Mouse (Mus musculus) embryonic facial prominence, embryonic 15.5 days (tissue): Measurements from ENCODE around the gene BC030499. TPM values are rescaled to one million over a fixed set of nuclear protein-coding genes. Genes with fewer than 3 reads are reported as not detected.

ENCODE experiments used
- ATAC-seq: fragments of 200-750 bp; cut with Nextera tagmentation; 2 replicates; pipeline ENCODE4 v1.8.0; 2017; ENCODE audit warnings: low read depth, moderate TSS enrichment; ENCODE audit not compliant: insufficient number of reproducible peaks, low FRiP score, low TSS enrichment
- H3K27ac ChIP-seq: fragments of 300-500 bp; sonication (generic); replicated peaks from 2 replicates; pipeline ENCODE4 v1.5.1; 2015; ENCODE audit warnings: mild to moderate bottlenecking, inconsistent platforms
- H3K27me3 ChIP-seq: fragments of 300-500 bp; sonication (generic); 2 replicates; pipeline ENCODE4 v1.6.1; 2015; ENCODE audit warnings: inconsistent platforms
- H3K36me3 ChIP-seq: fragments of 300-500 bp; sonication (generic); 2 replicates; pipeline ENCODE4 v1.6.1; 2015; ENCODE audit warnings: mild to moderate bottlenecking, inconsistent platforms
- H3K4me1 ChIP-seq: fragments of 300-500 bp; sonication (generic); 2 replicates; pipeline ENCODE4 v1.6.1; 2015; ENCODE audit warnings: inconsistent platforms
- H3K4me2 ChIP-seq: fragments of 300-500 bp; sonication (generic); replicated peaks from 2 replicates; pipeline ENCODE4 v1.6.1; 2015; ENCODE audit warnings: mild to moderate bottlenecking, inconsistent platforms
- H3K4me3 ChIP-seq: fragments of 300-500 bp; sonication (generic); replicated peaks from 2 replicates; pipeline ENCODE4 v1.5.1; 2015; ENCODE audit warnings: mild to moderate bottlenecking, inconsistent platforms
- H3K9ac ChIP-seq: fragments of 300-500 bp; sonication (generic); 2 replicates; pipeline ENCODE4 v1.6.1; 2015; ENCODE audit warnings: inconsistent platforms
- H3K9me3 ChIP-seq: fragments of 300-500 bp; sonication (generic); replicated peaks from 2 replicates; pipeline ENCODE4 v1.6.1; 2016; ENCODE audit warnings: inconsistent platforms
- WGBS: fragments of 180-500 bp; shearing (Covaris S2); methylation state at CpG from one replicate; pipeline ENCODE4 v1.1.7; 2015; 5-methylcytosine and 5-hydroxymethylcytosine counted together
- polyA plus RNA-seq: library from polyadenylated mRNA; unstranded; fragments of >200 nt; fragmentation: Nextera tagmentation; extraction: Ambion mirVana; gene quantifications from 2 replicates; pipeline ENCODE4 v1.2.1, GENCODE M21; 2015

The BC030499 gene
- polyA plus RNA-seq = 0.29 TPM in 2 replicates

DNA sequence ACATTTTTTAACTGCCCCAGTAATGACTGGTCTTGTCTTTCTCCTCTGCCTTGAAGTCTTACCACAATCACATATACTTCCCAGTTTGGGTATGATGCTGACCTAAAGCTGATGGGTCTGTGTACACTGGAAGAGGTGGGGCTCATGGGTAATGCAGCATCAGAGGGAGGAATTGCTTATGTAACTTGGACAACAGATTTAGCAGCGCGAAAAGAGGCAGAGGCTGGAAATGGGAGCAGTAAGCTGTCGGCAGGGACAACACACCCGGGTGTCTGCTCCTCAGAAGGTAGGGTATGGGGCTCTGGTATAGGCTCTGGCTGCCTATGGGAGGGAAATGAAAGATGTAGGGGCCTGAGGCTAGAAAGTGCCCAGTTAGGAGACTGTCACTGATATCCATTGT, at the start of gene BC030499:
Gene BC030499, plus strand, starts transcription at position 188 of the 400 bp plus-strand sequence.
- Histone ChIP-seq H3K27me3 (no peaks in the 10 kb centered on the region), H3K4me2 (no peak within 1 kb of the TSS), H3K4me3 (no peak within 1 kb of the TSS), H3K4me1 (no peaks in the 10 kb centered on the region), H3K9me3 (no peaks in the 10 kb centered on the region), H3K36me3 (peaks cover 69% of the 10 kb centered on the region), H3K27ac (no peak within 1 kb of the TSS), H3K9ac (no peak within 1 kb of the TSS)
- ATAC-seq = no peak
- 96% methylated on average over 4 of the region's 4 CpGs for WGBS

DNA sequence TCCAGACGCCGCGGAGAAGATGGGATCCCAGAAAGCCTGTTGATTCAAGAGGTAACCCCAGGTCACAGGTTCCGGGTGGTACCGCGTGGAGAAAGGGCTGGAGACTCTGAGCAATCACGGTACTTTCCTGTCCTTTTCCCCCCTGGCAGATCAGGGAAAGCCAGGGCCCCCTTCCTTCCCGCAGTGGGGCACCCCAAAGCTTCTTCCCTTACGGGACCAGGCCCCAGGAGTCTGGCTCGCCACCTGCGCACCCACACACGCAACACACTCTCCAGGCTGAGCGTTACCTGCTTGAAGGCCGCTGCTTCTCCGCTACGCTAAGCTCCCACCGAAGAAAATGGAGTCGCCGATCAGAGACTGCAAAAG, 45.4 kb upstream of the BC030499 start:
- ATAC-seq = 0 out of 2 replicates have a peak, but pooled peaks have one; percentile 14
- H3K9ac ChIP-seq = peak overlapping the region; percentile 84
- no peaks in the 10 kb centered on the region for H3K9me3 ChIP-seq
- peak overlapping the region; percentile 98 for H3K27ac ChIP-seq
- no peaks in the 10 kb centered on the region for H3K27me3 ChIP-seq
- WGBS = under 1% methylated on average over 19 of the region's 19 CpGs
- peak overlapping the region; percentile 70 for H3K4me2 ChIP-seq
- peaks cover 35% of the 10 kb centered on the region for H3K4me1 ChIP-seq
- peaks cover 7% of the 10 kb centered on the region for H3K36me3 ChIP-seq
- peak overlapping the region; percentile 97 for H3K4me3 ChIP-seq

DNA sequence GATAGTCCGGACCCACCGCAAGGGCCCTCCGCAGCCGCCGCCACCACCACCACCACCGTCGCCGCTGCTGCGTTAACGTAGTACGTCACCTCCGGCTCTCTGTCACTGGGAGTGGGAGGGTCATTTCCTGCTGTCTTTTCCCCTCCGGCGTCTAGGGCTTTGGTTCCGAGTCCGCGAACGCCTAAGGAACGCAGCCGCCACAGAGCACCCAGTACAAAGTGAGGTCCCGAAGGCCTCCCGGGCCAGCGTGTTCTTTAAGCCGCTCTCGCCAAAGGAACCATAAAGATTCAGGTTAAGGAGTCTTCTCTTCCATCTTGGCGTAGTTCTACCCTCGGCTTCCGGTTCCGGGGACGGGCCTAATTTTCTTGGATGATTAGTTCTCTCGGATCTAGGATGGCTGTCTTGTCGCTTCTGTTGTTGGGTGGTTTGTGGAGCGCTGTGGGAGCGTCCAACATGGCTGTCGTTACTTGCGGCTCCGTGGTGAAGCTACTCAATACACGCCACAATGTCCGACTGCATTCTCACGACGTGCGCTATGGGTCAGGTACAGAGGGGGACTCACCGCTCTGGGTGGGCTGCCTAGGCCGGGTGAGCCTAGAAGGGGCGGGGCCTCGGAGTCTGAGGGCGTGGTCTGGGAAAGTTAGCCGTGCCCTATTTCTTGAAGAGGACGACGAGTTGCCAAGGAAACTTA, 44.9 kb upstream of the BC030499 start, which contains the start of the genes Sdf2 and Supt6:
Gene Sdf2, plus strand, starts transcription at position 120 of the 691 bp plus-strand sequence.
Gene Supt6, minus strand, starts transcription at position 361 of the 691 bp plus-strand sequence.
- no peaks in the 10 kb centered on the region for H3K27me3 ChIP-seq
- WGBS = under 1% methylated on average over 50 of the region's 50 CpGs
- peak within 1 kb of the TSS; percentile 84 for H3K9ac ChIP-seq
- peaks cover 6% of the 10 kb centered on the region for H3K36me3 ChIP-seq
- H3K4me2 ChIP-seq = peak within 1 kb of the TSS; percentile 70
- H3K27ac ChIP-seq = peak within 1 kb of the TSS; percentile 98
- H3K4me3 ChIP-seq = peak within 1 kb of the TSS; percentile 97
- peaks cover 35% of the 10 kb centered on the region for H3K4me1 ChIP-seq
- ATAC-seq = peak; percentile 91
- H3K9me3 ChIP-seq = no peaks in the 10 kb centered on the region

DNA sequence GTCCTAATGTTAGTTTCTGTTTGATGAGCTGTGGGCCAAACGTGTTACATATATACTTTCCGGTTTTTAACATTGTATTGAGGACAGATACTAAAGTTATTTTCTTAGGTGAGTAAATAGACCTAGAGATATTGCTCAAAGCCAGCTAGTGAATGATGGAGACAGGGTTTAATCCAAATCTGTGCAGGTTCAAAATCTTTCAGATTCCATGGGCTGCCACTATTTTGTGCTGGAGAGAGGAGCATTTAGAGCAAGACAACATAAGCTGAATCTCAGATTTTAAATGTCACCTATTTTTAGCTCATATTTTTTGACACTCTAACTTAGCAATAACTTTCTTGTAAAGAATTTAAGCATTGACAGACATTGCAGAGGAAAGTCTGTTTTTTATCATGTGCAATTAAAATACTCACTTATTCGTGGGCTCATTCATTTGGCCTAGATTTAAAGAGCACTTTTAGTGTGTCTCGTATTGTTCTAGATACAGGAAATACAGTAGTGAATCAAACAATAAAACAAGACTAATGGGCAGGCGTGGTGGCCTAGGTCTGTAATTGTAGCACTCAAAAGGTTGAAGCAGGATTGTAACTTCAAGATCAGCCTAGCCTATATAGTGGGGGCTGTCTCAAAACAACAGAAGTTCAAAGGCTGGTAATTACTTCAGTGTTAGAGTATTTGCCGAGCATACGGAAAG, 44.2 kb upstream of the BC030499 start:
- Histone ChIP-seq H3K4me3 (peak overlapping the region; percentile 97), H3K9ac (peak overlapping the region; percentile 84; the same call in 1 of the 2 replicates), H3K4me2 (peak overlapping the region; percentile 70), H3K9me3 (no peaks in the 10 kb centered on the region), H3K27me3 (no peaks in the 10 kb centered on the region), H3K4me1 (peaks cover 35% of the 10 kb centered on the region), H3K27ac (peak overlapping the region; percentile 98), H3K36me3 (peaks cover 10% of the 10 kb centered on the region)
- ATAC-seq = no peak
- 40% methylated on average over 7 of the region's 7 CpGs for WGBS

DNA sequence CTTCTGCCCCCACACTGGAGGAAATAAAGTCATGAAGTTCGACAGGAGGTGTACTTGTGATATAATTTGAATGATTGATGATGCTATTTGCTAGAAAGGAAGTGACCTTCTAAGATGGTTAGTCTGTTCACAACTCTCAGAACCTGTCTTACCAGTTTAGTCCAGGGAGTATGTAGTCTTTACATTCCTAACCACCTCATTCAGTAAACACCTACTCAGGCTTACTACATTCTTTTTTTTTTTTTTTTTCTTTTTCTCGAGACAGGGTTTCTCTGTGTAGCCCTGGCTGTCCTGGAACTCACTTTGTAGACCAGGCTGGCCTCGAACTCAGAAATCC, 43.7 kb upstream of the BC030499 start:
- Histone ChIP-seq H3K4me3 (peak overlapping the region; percentile 97), H3K9ac (no peak overlapping the region), H3K4me1 (peaks cover 35% of the 10 kb centered on the region), H3K4me2 (peak overlapping the region; percentile 70), H3K27ac (peak overlapping the region; percentile 48; the same call in 1 of the 2 replicates), H3K9me3 (no peaks in the 10 kb centered on the region), H3K27me3 (no peaks in the 10 kb centered on the region), H3K36me3 (peaks cover 10% of the 10 kb centered on the region)
- ATAC-seq = no peak
- WGBS = 45% methylated on average over 3 of the region's 3 CpGs

DNA sequence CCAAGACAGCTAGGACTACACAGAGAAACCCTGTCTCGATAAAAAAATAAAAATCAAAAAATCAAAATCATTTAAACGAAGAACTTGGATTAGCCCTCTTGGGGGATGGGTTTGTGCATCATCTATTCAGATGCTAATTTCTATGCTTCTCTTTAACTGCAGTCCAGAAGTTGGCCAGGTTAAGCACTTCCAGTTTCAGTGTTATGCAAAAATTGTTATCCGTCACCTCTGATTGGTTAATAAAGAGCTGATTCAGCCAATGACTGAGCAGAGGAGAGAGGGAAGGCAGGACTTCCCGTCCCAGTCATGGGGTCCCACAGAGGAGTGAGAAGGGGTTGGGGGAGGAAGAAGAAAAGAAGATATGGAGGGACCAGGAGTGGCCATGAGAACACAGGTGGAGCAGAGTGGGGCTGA, 42.9 kb upstream of the BC030499 start:
- no peak overlapping the region for H3K4me3 ChIP-seq
- H3K4me2 ChIP-seq = no peak overlapping the region; the same call in 1 of the 2 replicates
- H3K27ac ChIP-seq = no peak overlapping the region
- WGBS = 68% methylated on average over 4 of the region's 4 CpGs
- no peak for ATAC-seq
- H3K4me1 ChIP-seq = peaks cover 35% of the 10 kb centered on the region
- no peaks in the 10 kb centered on the region for H3K27me3 ChIP-seq
- H3K9ac ChIP-seq = no peak overlapping the region
- peaks cover 18% of the 10 kb centered on the region for H3K36me3 ChIP-seq
- H3K9me3 ChIP-seq = no peaks in the 10 kb centered on the region

DNA sequence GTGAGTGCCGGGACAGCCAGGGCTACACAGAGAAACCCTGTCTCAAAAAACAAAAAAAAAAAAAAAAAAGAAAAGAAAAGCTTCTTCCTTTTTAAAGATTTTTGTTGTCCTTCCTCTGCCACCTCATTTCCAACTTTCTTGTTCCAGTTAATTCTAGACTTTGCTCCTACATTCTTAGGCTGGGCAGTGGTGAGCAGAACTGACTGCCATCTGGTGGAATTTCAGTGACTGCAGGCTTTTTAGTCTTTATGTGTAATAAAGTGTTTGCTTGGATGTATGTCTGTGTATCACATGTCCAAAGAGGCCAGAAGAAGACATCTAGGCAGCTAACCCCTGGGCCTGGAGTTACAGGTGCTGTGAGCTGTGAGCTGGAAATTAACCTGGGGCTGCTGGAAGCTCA, 34.0 kb upstream of the BC030499 start:
- H3K4me3 ChIP-seq = no peak overlapping the region
- H3K9me3 ChIP-seq = no peaks in the 10 kb centered on the region
- no peak overlapping the region for H3K4me2 ChIP-seq
- ATAC-seq = no peak
- H3K27me3 ChIP-seq = peaks cover 4% of the 10 kb centered on the region; the same call in 1 of the 2 replicates
- no peak overlapping the region for H3K9ac ChIP-seq
- no peaks in the 10 kb centered on the region for H3K4me1 ChIP-seq
- H3K27ac ChIP-seq = no peak overlapping the region
- H3K36me3 ChIP-seq = peaks cover 25% of the 10 kb centered on the region
- WGBS = 95% methylated on average over 1 of the region's 1 CpGs

DNA sequence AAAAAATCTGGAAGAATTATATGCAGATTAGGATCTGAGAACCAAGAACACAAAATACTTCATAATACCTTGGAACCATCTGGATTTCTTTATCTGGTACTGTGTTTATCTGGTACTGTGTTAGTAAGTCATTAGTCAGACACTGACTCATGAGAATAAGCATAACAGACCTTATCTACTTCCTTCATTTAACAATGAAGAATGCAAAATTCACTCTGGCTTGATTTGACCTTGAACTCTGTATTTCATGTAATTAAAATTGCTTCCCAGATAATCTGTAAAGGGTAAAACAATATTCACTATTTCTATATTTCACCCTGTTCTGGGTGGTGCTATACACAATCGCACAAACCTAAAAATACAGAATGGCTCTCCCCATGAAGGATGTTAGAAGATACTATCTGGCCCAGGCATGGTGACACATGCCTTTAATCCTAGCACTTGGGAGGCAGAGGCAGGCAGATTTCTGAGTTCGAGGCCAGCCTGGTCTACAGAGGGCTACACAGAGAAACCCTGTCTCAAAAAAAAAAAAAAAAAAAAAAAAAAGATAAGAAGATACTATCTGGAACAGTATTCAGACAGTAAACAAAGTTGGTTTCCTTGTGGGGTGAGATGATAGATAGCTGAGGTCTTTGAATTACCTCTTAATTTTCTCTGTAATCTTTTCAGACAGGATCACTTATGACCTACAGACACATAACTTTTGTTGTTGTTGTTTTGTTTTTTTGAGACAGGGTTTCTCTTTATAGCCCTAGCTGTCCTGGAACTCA, 30.0 kb upstream of the BC030499 start:
- peaks cover 22% of the 10 kb centered on the region for H3K36me3 ChIP-seq
- 93% methylated on average over 2 of the region's 2 CpGs for WGBS
- H3K4me3 ChIP-seq = peak overlapping the region; percentile 94
- H3K9me3 ChIP-seq = no peaks in the 10 kb centered on the region
- no peak for ATAC-seq
- H3K27me3 ChIP-seq = peaks cover 4% of the 10 kb centered on the region; the same call in 1 of the 2 replicates
- H3K9ac ChIP-seq = no peak overlapping the region
- H3K27ac ChIP-seq = no peak overlapping the region
- H3K4me2 ChIP-seq = peak overlapping the region; percentile 76
- H3K4me1 ChIP-seq = peaks cover 9% of the 10 kb centered on the region; the same call in 1 of the 2 replicates

DNA sequence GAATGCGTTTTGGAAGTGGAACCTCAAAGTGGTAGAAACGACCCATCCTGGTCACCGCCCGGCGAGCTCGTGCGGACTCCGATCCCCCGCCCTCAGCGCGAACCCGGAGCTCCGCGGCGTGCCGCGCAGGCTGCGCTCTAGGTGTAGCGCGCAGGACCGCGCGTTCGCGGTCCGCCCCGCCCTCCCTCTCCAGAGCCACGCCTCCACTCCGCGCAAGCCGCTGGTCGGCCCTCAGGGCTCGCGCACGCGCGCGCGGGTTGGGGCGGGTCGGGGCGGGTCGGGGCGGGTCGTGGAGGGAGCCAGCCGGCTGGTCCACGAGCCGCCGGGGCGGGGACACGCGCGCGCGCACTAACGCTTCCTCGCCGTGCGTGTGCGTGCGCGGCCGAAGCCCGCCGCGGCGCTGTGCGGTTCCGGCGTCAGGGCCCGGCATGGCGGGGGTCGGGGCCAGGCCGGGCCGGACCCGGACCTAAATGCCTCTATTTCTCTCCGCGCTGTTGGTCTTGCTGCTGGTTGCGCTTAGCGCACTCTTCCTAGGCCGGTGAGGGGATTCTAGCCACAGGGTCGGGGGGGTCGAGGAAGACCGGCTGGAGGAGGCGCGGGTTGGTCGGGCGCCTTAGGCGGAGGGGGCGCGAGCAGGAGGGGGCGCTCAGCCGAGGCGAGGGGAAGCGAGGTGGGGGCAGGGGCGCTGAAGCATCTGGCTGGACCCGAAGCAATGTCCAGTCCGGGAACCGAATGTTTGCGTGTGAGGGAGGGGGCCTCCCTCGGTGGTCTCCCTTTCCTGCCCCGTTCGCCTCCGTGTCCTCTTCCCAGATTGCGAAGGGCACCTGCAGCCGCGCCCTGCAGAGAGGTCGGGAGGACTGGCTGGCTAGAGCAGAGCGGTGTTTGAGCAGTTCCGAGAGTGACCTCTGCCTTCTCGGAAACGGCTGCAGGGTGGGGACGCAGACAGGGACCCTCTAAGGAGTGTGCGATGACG, 29.0 kb upstream of the BC030499 start, which contains the start of gene 2610507B11Rik:
Gene 2610507B11Rik, plus strand, starts transcription at position 373 of the 973 bp plus-strand sequence.
- H3K27ac ChIP-seq = peak within 1 kb of the TSS; percentile 88
- peak within 1 kb of the TSS; percentile 94 for H3K4me3 ChIP-seq
- H3K27me3 ChIP-seq = peaks cover 4% of the 10 kb centered on the region; the same call in 1 of the 2 replicates
- H3K9ac ChIP-seq = peak within 1 kb of the TSS; percentile 73
- H3K36me3 ChIP-seq = peaks cover 30% of the 10 kb centered on the region
- H3K9me3 ChIP-seq = no peaks in the 10 kb centered on the region
- peak within 1 kb of the TSS; percentile 76 for H3K4me2 ChIP-seq
- ATAC-seq = peak; percentile 98
- H3K4me1 ChIP-seq = peaks cover 9% of the 10 kb centered on the region; the same call in 1 of the 2 replicates
- under 1% methylated on average over 114 of the region's 115 CpGs for WGBS

DNA sequence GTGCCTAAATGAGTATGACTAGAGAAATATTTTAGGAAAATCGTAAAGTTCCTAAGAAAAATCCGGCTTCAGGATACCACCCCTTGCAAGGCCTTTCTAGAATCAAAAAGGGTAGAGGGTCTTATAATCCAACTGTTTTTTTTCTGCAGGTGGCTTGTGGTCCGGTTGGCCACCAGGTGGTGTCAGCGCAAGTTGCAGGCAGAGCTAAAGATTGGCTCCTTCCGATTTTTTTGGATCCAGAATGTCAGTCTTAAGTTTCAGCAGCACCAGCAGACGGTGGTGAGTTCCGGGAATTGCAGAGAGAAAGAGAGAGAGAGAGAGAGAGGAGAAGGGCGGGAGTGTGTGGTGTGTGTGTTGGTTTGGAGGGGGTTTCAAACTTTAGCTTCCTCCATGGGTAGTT, 28.1 kb upstream of the BC030499 start:
- H3K9ac ChIP-seq = no peak overlapping the region
- H3K27ac ChIP-seq = 0 out of 2 replicates have a peak overlapping the region, but pooled peaks have one; percentile 1

More for the DNA sequence above, 28.1 kb upstream of the BC030499 start:
- H3K4me1 ChIP-seq = peaks cover 9% of the 10 kb centered on the region; the same call in 1 of the 2 replicates
- 3% methylated on average over 8 of the region's 8 CpGs for WGBS
- H3K4me2 ChIP-seq = peak overlapping the region; percentile 76
- no peaks in the 10 kb centered on the region for H3K9me3 ChIP-seq
- no peak for ATAC-seq
- H3K36me3 ChIP-seq = peaks cover 38% of the 10 kb centered on the region
- peak overlapping the region; percentile 94 for H3K4me3 ChIP-seq
- peaks cover 4% of the 10 kb centered on the region; the same call in 1 of the 2 replicates for H3K27me3 ChIP-seq
